Mouse (Mus musculus): ENCODE measurements around the gene Pde8b. TPM values are rescaled to one million over a fixed set of nuclear protein-coding genes. Genes with fewer than 3 reads are reported as not detected.

The Pde8b gene
- polyA plus RNA-seq, 1 experiment from 2014 or later: 2.2 TPM

DNA sequence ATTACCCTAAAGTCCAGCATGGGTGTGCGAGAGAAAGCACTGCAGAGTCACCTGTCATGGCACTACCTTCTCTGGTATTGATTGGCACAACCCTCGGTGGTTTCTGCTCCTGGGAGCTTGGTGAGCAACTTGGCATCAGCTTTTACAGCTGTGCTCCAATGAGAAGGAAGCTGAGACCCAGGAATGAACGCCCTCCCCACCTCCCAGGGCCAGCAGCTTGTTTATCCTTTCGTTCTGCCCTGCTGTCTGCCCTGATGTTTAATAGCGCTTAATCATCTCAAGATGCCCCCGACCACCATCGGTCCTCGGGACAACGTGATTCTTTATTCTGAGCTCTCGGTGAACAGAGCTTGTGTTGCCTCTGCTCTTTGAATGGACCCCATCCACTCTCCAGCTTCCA is 122.8 kb downstream of the Pde8b start:
- H3K4me2 ChIP-seq (replicated peaks): no peak overlapping the region
- WGBS: 32% methylated on average over 10 of the region's 10 CpGs
- H3K27me3 ChIP-seq: no peaks in the 10 kb centered on the region
- peaks cover 4% of the 10 kb centered on the region; the same call in 1 of the 2 replicates for H3K4me1 ChIP-seq
- H3K9me3 ChIP-seq: no peaks in the 10 kb centered on the region
- H3K4me3 ChIP-seq: no peak overlapping the region
- H3K36me3 ChIP-seq: no peaks in the 10 kb centered on the region
- no peak overlapping the region for H3K27ac ChIP-seq
- H3K9ac ChIP-seq: no peak overlapping the region
- ATAC-seq (ENCODE audit: insufficient number of reproducible peaks, insufficient read depth, low FRiP score, low TSS enrichment): no peak

DNA sequence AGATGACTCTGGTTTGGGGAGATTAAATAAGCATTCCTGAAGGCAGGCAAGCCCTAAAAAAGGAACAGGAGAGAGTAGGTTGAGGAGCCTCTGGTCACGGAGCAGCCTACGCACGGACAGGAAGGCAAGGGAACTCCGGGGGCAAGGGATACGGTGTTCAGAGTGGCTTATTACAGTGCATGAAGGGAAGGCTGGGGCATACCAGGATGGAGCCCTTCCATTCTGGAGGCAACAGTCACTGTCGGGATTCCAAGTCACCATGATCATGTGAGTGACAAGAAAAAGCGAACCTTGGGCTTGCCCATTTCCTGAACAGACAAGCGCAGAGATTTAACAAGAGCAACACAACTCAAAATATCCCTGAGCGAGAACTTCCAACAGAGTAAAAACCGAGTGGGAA is 123.3 kb downstream of the Pde8b start:
- Histone ChIP-seq H3K27ac (no peak overlapping the region), H3K4me1 (peaks cover 4% of the 10 kb centered on the region; the same call in 1 of the 2 replicates), H3K27me3 (no peaks in the 10 kb centered on the region), H3K9me3 (no peaks in the 10 kb centered on the region), H3K9ac (no peak overlapping the region), H3K36me3 (no peaks in the 10 kb centered on the region), H3K4me3 (no peak overlapping the region), H3K4me2 (replicated peaks) (no peak overlapping the region)
- ATAC-seq (ENCODE audit: insufficient number of reproducible peaks, insufficient read depth, low FRiP score, low TSS enrichment): no peak
- WGBS: 83% methylated on average over 10 of the region's 10 CpGs

DNA sequence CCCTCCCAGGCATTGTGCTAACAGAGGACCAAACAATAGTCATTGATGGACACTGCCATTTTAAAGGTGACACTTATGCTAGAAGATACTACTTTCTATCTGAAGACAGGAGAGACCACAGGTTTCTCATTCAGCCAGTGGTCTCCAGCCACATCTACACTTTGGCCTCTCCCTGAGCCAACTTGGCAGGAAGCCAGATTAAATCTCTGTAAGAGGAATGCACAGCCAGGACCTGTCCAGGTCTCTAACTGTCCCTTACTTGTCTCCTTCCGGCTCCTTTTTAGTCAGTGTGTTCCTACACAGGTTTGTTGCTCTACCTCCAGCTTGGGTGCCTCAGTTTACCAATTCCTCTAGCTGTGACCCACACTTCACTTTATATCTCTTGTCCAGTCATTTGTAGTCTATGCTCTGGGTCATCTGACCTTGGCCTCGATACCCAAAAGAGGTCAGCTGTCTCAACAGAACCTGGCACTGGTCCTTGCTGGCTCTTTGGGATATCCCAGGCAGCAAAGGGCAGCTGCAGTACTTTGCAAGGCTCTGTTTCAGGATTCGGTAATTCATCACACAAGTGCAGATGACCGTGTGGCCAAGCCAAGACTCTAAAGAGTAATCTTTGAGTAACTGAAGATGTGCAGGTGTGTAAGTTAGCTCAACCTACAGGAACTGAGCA is 124.5 kb downstream of the Pde8b start:
- no peak overlapping the region for H3K4me2 ChIP-seq (replicated peaks)
- no peaks in the 10 kb centered on the region for H3K36me3 ChIP-seq
- no peaks in the 10 kb centered on the region for H3K9me3 ChIP-seq
- no peak overlapping the region for H3K9ac ChIP-seq
- no peak overlapping the region for H3K27ac ChIP-seq
- WGBS: 94% methylated on average over 4 of the region's 4 CpGs
- no peaks in the 10 kb centered on the region for H3K27me3 ChIP-seq
- peaks cover 4% of the 10 kb centered on the region; the same call in 1 of the 2 replicates for H3K4me1 ChIP-seq
- ATAC-seq (ENCODE audit: insufficient number of reproducible peaks, insufficient read depth, low FRiP score, low TSS enrichment): no peak
- no peak overlapping the region for H3K4me3 ChIP-seq

DNA sequence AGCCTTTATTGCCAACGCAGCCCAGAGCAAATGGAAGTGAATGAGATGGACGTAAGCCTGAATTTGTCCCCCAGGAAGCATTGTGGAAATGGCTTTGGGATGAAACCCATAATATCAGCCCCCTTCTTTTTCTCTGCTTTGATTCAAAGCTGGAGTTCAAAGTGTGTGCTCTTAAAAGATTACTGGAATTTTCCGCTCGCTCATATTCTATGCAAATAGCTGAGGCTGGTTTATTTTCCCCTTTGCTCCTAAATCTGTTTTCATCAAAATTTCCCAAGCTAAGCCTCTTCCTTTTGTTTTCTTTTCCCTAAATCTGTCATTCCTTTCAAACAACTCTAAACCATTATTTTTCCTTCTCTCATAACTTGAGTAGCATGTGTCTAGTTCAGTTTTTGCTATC is 129.6 kb downstream of the Pde8b start:
- Histone ChIP-seq H3K4me2 (replicated peaks) (no peak overlapping the region), H3K27me3 (no peaks in the 10 kb centered on the region), H3K27ac (no peak overlapping the region), H3K9ac (no peak overlapping the region), H3K4me3 (no peak overlapping the region), H3K4me1 (no peaks in the 10 kb centered on the region), H3K36me3 (no peaks in the 10 kb centered on the region), H3K9me3 (no peaks in the 10 kb centered on the region)
- no peak for ATAC-seq (ENCODE audit: insufficient number of reproducible peaks, insufficient read depth, low FRiP score, low TSS enrichment)
- WGBS: 82% methylated on average over 4 of the region's 4 CpGs

DNA sequence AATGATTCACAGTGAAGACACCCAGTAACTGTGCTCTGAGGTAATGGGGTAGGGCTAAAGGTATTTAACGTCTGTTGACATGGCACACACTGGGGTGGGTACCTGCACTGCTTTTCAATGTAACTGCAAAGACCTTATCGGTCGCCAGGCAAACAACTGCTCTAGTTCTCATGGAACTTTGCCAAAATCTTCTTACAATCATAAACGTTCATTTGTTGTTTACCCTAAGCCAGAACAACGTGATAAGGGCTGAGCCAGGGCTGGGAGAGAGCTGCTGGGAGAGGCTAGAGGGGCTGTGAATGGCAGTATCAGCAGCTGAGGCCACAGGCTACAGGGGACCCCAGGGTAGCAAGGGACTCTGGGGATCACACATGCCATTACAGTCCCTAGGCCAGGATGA is 136.4 kb downstream of the Pde8b start:
- no peak for ATAC-seq (ENCODE audit: insufficient number of reproducible peaks, insufficient read depth, low FRiP score, low TSS enrichment)
- H3K9ac ChIP-seq: no peak overlapping the region
- H3K27me3 ChIP-seq: no peaks in the 10 kb centered on the region
- H3K9me3 ChIP-seq: no peaks in the 10 kb centered on the region
- no peak overlapping the region for H3K4me2 ChIP-seq (replicated peaks)
- H3K4me1 ChIP-seq: no peaks in the 10 kb centered on the region
- no peaks in the 10 kb centered on the region for H3K36me3 ChIP-seq
- 75% methylated on average over 5 of the region's 5 CpGs for WGBS
- H3K27ac ChIP-seq: no peak overlapping the region
- H3K4me3 ChIP-seq: no peak overlapping the region

DNA sequence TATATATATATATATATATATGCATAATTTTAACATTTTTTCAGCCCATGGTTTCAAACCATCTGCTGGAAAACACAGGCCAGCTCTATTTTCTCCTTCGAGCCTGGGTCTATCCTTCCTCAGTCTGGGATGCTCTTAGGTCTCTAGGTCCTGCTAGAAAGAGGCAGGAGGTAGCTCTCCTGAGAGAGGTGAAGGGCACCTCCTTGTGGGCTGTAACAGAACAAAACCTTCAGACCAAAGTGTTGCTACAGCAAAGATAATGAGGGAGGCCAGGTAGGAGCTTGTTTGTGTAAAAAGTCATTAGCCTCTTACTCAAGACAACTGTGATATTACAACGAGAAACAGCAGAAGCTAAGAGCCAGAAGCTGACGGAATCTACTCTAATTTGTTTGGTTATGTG is 140.6 kb downstream of the Pde8b start:
- Histone ChIP-seq H3K4me3 (no peak overlapping the region), H3K4me2 (replicated peaks) (no peak overlapping the region), H3K9ac (no peak overlapping the region), H3K27ac (no peak overlapping the region), H3K4me1 (0 out of 2 replicates have a peak, but pooled peaks cover 8% of the 10 kb centered on the region), H3K27me3 (no peaks in the 10 kb centered on the region), H3K36me3 (no peaks in the 10 kb centered on the region), H3K9me3 (no peaks in the 10 kb centered on the region)
- WGBS: 71% methylated on average over 3 of the region's 3 CpGs
- ATAC-seq (ENCODE audit: insufficient number of reproducible peaks, insufficient read depth, low FRiP score, low TSS enrichment): no peak

DNA sequence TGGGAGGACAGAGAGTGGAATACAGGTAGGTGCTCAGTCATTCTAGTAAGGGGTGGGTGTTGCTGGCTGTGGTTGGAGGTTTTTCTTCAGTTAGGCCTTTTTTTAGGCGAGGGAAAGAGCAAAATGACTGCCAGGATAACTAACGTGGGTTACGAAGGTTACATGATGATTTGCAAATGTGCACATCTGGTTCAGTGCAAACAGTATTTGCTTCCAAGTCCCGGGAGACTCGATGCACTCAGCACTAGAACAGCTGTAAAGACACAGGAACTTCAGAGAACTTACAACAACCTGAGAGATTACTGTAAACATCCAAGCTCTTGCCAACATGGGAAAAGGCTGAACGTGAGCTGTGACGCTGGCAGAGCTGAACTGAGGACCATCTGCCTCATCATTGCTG is 142.1 kb downstream of the Pde8b start:
- WGBS: 48% methylated on average over 7 of the region's 7 CpGs

DNA sequence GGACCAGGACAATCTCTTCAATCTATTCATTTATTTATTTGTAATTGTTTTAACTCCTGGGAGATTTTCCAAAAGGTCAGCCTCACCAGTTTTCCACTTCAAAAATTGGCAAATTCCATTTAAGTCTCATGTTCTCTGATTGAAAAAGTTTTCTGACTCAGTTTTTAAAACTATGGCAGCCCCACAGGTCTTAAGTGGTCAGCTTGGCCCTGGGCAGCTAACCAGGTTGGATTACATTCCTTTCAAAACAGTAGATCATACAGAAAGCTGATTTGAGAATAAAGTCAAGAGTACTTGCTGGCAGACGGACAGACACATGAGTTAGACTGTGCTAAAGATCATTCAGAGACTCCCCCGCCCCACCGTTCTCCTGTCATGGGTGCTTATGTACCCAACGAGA is 145.3 kb downstream of the Pde8b start:
- no peak for ATAC-seq (ENCODE audit: insufficient number of reproducible peaks, insufficient read depth, low FRiP score, low TSS enrichment)
- 0 out of 2 replicates have a peak, but pooled peaks cover 8% of the 10 kb centered on the region for H3K4me1 ChIP-seq
- 66% methylated on average over 4 of the region's 4 CpGs for WGBS
- H3K9ac ChIP-seq: no peak overlapping the region
- H3K4me2 ChIP-seq (replicated peaks): no peak overlapping the region
- H3K9me3 ChIP-seq: no peaks in the 10 kb centered on the region
- no peak overlapping the region for H3K27ac ChIP-seq
- H3K27me3 ChIP-seq: no peaks in the 10 kb centered on the region
- no peak overlapping the region for H3K4me3 ChIP-seq
- H3K36me3 ChIP-seq: no peaks in the 10 kb centered on the region

More for the DNA sequence above, 142.1 kb downstream of the Pde8b start:
- Histone ChIP-seq H3K9ac (no peak overlapping the region), H3K36me3 (no peaks in the 10 kb centered on the region), H3K27ac (no peak overlapping the region), H3K27me3 (no peaks in the 10 kb centered on the region), H3K4me1 (0 out of 2 replicates have a peak, but pooled peaks cover 8% of the 10 kb centered on the region), H3K4me3 (no peak overlapping the region), H3K4me2 (replicated peaks) (no peak overlapping the region), H3K9me3 (no peaks in the 10 kb centered on the region)
- ATAC-seq (ENCODE audit: insufficient number of reproducible peaks, insufficient read depth, low FRiP score, low TSS enrichment): no peak

DNA sequence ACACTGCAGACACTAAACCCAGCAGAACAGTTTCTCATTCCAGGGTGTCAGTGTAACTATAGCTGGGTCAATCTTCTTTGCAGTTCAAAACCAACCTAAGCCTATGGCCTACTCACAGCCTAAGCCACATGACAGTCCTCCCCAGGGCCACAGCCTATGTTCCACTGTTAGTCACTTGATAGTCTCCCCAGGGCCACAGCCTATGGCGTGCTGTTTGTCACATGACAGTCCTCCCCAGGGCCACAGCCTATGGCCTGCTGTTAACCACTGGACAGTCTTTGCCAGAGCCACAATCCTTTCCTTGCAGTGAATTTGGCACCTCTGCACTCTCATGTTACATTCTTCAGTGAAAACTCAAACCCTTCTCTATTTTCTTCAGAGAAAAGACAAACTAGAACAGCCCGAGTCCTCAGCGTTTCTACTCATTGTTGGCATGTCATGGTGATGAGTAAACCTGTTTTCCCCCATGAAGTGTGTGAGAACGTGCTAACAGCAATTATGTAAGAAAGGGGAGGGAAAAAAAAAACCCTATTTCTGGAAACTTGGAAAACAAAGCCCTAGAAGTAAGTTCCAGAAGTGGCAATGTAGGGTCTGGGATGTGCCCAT is 147.0 kb downstream of the Pde8b start:
- no peak overlapping the region for H3K9ac ChIP-seq
- no peak overlapping the region for H3K4me3 ChIP-seq
- no peaks in the 10 kb centered on the region for H3K9me3 ChIP-seq
- no peak overlapping the region for H3K4me2 ChIP-seq (replicated peaks)
- no peak for ATAC-seq (ENCODE audit: insufficient number of reproducible peaks, insufficient read depth, low FRiP score, low TSS enrichment)
- 0 out of 2 replicates have a peak overlapping the region, but pooled peaks have one; percentile 17 for H3K27ac ChIP-seq
- H3K36me3 ChIP-seq: no peaks in the 10 kb centered on the region
- WGBS: 48% methylated on average over 4 of the region's 4 CpGs
- 0 out of 2 replicates have a peak, but pooled peaks cover 10% of the 10 kb centered on the region for H3K4me1 ChIP-seq
- no peaks in the 10 kb centered on the region for H3K27me3 ChIP-seq

DNA sequence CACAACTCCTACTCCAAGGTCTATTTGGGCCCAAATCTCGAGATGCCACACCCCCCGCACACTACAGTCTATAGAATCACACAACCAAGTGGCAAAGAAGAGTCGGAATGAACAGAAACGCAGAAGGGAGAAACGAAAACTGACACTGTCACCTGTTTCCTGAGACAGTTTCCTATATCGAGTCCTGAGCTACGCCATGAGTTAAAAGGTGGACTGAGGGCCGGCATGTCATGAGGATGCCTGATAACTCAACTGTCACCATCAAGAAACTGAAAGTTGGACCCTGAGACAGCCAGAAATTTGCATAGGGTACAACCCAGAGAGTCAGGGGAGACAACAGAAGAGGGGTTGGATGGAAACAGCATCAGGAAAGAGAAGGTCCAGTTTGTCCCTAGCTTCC is 148.8 kb downstream of the Pde8b start:
- Histone ChIP-seq H3K27ac (no peak overlapping the region), H3K4me2 (replicated peaks) (no peak overlapping the region), H3K4me1 (0 out of 2 replicates have a peak, but pooled peaks cover 4% of the 10 kb centered on the region), H3K36me3 (no peaks in the 10 kb centered on the region), H3K4me3 (no peak overlapping the region), H3K9ac (no peak overlapping the region), H3K9me3 (no peaks in the 10 kb centered on the region), H3K27me3 (no peaks in the 10 kb centered on the region)
- no peak for ATAC-seq (ENCODE audit: insufficient number of reproducible peaks, insufficient read depth, low FRiP score, low TSS enrichment)
- WGBS: 86% methylated on average over 8 of the region's 8 CpGs

DNA sequence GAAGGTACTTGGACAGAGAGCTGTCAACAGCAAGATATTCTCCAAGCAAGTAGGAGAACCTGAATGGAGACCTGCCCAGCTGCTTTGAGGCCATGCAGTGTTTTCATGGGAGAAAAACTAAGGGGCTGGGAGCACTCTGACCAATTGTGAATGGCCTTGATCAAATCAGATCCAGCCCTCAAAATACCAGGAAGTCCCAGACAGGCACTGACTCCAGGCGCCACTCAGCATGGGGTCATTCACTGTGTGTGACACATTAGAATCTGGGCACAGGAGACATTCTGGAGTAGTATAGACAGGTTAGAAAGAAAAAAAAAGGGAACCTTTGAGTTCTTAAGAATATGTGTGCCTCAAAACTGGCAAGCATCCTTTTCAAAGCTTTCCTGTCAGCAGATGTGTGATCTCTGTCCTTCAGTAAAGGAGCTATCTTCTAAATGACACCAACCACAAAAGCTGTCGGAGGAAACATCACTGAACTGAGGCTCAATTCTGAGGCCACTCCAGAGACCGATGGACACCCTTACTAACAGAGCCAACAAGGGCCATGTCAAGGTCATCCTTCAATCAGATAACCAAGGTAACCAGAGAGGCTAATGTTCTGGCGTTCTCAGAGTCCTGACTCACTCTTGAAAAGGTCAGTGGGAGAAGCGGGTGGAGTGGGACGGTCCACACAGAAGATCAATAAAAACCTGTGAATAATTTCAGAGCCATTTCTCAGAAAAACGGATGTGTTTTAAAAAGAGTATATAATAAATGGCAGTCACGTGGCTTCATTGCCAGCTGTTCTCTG is 151.0 kb downstream of the Pde8b start:
- Histone ChIP-seq H3K4me3 (no peak overlapping the region), H3K36me3 (no peaks in the 10 kb centered on the region), H3K9me3 (no peaks in the 10 kb centered on the region), H3K27ac (no peak overlapping the region), H3K9ac (no peak overlapping the region), H3K4me1 (0 out of 2 replicates have a peak, but pooled peaks cover 4% of the 10 kb centered on the region), H3K27me3 (no peaks in the 10 kb centered on the region), H3K4me2 (replicated peaks) (no peak overlapping the region)
- WGBS: 67% methylated on average over 8 of the region's 8 CpGs
- no peak for ATAC-seq (ENCODE audit: insufficient number of reproducible peaks, insufficient read depth, low FRiP score, low TSS enrichment)

DNA sequence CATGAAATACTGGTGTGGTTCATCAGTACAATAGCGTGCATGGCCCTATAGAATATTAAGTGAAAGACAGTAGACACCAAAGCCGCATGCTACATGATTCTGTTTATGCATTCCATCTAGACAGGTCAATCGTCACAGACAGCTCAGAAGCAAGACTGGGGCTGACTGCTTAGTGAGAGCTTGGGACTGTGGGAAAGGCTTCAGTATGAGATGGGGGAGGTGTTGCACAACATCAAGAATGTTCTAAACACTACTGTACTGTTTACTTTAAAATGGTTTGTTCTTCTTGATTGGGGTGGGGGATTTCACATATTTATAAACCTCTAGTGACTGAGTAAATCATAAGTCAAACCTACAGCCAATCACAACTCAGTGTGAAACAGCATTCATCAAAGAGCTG is 153.5 kb downstream of the Pde8b start:
- 70% methylated on average over 3 of the region's 3 CpGs for WGBS
- Histone ChIP-seq H3K36me3 (no peaks in the 10 kb centered on the region), H3K27ac (no peak overlapping the region), H3K4me2 (replicated peaks) (no peak overlapping the region), H3K9me3 (no peaks in the 10 kb centered on the region), H3K27me3 (no peaks in the 10 kb centered on the region), H3K4me3 (no peak overlapping the region), H3K9ac (no peak overlapping the region), H3K4me1 (0 out of 2 replicates have a peak, but pooled peaks cover 4% of the 10 kb centered on the region)
- no peak for ATAC-seq (ENCODE audit: insufficient number of reproducible peaks, insufficient read depth, low FRiP score, low TSS enrichment)
